Mouse (Mus musculus) large intestine, adult 2 months (tissue): ENCODE measurements around the gene Palm3. TPM values are rescaled to one million over a fixed set of nuclear protein-coding genes. Genes with fewer than 3 reads are reported as not detected.

Experiments used
- DNase-seq: peaks from one replicate; pipeline ENCODE4 v3.0.0-alpha.2; 2012; ENCODE audit warnings: low read depth, low spot score
- WGBS: fragments of 180-500 bp; shearing (Covaris S2); methylation state at CpG from one replicate; pipeline ENCODE4 v1.1.7; 2018; 5-methylcytosine and 5-hydroxymethylcytosine counted together
- polyA plus RNA-seq: library from polyadenylated mRNA; depleted of rRNA; stranded (reverse); fragments of >200 nt; gene quantifications from 2 replicates; pipeline ENCODE4 v1.2.3, GENCODE M21; 2012

Palm3 gene
- polyA plus RNA-seq, 1 experiment = not detected

- WGBS = 85% methylated on average over 2 of the region's 2 CpGs
- no peak for DNase-seq
Observed at GRCm38 (mm10) chr8:84060245-84060644, 39.0 kb downstream of the Palm3 start.

- no peak for DNase-seq
- WGBS = 52% methylated on average over 8 of the region's 8 CpGs
Observed at GRCm38 (mm10) chr8:84063861-84064610, 42.8 kb downstream of the Palm3 start.

- WGBS = 98% methylated on average over 1 of the region's 1 CpGs
- no peak for DNase-seq
Observed at GRCm38 (mm10) chr8:84065037-84065436, 43.8 kb downstream of the Palm3 start, which contains the start of gene Gm10643. Gene Gm10643 (minus strand): TSS chr8:84065137.

DNA sequence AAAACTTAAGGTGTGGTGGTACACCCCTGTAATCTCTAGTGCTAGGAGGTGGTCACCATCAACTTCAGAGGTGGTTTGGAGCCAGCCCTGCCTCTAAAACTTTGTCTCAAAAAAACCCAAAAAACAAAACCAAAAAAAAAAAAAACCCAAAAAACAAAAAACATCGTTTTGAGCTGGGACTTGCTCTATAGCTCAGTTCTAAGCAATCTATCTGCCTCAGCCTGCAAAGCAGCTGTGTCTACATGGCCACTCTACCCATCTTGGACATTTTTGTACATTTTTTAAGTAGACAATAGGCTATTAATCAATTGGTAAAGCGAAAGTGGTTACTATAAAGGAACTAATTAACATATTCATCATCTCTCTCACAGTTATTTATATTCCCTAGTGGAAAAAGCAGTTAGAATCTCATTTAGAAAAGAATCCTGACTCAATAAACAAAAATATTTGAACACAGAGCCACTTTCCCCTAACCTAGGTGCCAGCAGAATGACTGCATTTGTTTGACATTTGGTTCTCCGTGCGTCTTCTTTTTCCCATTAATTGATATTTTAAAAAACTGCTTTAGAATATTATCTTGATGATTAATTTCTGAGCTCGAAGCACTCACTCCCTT is 44.3 kb downstream of the Palm3 start:
- WGBS = 23% methylated on average over 5 of the region's 5 CpGs
- no peak for DNase-seq

DNA sequence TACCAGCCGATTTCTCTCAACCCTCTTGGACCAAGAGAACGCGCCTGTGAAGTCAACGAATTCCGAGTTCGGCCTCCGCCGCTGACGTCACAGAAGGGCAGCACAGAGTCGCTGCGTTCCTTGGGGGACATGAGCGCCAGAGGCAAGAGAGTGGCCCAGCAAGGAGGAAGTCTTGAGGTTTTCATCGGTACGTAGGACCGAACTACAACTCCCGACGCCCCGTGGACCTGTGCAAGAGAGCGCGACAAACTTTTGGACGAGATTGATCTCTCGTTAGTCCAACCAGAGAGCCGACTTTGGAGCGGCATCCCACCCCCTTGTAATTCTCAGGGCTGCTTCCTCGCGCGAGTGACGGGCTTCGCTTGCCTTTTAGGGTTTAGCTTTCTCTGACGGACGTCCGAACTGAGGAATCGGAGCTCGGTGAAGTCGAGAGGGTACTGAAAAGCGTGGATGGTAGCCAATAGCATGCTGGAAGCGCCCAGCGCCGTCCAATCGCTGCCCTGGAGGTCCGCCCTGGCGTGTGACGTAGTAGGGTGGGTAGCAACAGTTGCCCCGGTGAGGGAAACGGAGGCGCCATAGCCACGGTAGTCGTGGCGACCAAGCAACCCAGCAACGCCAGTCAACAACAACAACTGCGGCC is 45.1 kb downstream of the Palm3 start, which contains the start of gene Rfx1:
Gene Rfx1, plus strand, starts transcription at position 544 of the 640 bp plus-strand sequence.
- WGBS = under 1% methylated on average over 51 of the region's 51 CpGs
- peak; percentile 100 for DNase-seq

DNA sequence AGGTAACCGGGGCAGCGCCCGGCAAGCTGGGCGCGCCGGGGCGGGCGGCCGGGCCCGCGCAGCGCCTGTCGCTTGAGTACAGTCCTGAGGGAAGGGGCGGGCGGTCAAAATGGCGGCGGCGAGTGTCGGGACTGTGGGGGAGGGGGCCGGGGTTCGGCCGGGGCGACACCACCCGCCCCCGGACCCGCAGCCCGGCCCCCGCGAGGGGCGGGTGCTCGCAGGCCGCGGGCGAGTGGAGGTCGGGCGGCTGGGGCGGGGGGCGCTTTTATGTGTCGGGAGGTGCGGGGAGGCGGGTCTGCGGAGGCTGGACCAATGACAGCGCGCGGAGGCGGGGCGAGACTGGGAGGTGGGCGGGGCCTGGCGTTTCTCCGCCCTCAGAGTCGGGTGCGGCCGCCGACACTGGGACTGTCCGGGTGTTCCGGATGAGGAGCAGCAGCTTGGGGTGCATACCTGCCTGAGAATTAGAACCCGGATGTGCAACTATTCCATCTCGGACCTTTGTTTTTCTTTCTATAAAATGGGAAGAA is 45.8 kb downstream of the Palm3 start:
- under 1% methylated on average over 58 of the region's 58 CpGs for WGBS
- peak; percentile 60 for DNase-seq

DNA sequence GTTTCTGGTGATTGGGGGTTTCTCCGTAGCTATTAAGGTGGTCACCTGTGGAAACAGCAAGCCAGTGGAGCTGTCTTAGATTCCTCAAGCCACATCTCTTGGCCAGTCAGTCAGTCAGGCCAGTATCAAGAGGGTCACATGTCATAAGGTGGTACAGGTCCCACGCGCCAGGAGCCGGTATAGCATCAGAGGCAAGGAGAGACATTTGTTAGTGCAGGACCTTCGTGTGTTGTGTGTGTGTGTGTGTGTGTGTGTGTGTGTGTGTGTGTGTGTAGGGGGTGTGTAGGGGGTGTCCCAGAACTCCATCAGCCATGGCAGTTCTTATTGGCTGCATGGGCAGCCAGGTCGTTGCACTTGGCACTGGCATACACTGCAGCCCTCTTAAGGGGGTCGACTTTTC is 46.6 kb downstream of the Palm3 start:
- WGBS = 73% methylated on average over 7 of the region's 7 CpGs

GRCm38 (mm10) chr8:84068316-84069035 is 47.2 kb downstream of the Palm3 start:
- WGBS = 40% methylated on average over 12 of the region's 12 CpGs
- DNase-seq = no peak

More for the DNA sequence above, 46.6 kb downstream of the Palm3 start:
- no peak for DNase-seq

DNA sequence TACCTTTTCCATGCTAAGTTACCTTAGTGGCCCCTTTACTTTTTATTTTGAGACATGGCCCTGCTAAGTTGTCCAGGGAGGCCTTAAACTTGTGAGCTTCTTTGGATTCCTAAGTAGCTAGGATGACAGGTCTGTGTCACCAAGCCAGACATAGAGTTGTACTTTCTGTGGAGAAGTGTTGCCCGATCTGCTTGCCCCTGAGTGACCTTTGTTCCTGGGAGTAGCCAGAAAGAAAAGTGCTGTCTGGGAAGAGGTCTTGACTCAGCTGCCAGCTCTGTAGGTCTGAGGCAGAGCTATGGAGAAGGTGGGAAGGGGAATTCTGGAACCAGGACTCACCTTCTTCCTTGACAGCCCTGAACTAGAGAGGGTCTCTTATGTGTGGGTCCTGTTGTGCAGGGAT is 47.9 kb downstream of the Palm3 start:
- DNase-seq = peak; percentile 36
- WGBS = 8% methylated on average over 1 of the region's 1 CpGs

GRCm38 (mm10) chr8:84069750-84070149 is 48.5 kb downstream of the Palm3 start:
- no peak for DNase-seq
- WGBS = 56% methylated on average over 2 of the region's 2 CpGs

DNA sequence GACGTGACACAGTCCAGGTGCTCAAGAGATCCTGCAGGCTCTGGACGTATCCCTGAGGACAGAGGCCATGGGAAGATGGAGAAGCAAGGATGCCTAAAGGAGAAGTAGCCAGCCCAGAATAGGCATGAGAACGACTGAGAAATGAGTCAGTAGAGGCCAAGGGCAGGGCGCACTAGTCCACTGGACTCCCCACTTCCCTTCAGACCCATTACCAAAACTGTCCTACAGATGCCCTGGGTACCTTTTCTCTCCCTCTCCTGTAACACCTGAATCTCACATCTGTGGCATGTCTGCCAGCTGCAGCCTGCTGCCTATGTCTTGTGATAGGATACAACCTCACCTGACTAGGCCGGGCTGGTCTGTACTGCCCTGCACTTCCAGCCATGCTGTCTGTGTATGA is 49.0 kb downstream of the Palm3 start:
- 77% methylated on average over 5 of the region's 5 CpGs for WGBS

DNA sequence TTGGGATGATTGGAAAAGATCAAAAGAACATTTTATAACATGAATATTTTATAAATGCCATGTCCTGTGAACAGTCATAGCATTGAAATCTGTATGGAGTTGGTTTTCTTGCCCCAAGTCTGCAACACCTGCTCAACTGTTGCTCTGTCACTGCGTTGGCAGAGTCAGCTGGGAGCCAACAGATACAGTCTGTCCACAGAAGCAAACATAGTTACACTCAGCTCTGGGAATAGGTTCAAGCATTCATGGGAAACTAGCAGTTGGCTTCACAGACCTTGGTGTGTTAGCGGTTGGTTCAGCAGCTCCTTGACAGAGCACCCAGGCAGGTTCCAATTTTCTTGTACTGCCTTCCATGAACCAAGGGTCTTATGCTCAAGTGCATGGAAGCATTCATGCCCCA is 49.4 kb downstream of the Palm3 start:
- no peak for DNase-seq
- WGBS = 46% methylated on average over 2 of the region's 2 CpGs

More for the DNA sequence above, 49.0 kb downstream of the Palm3 start:
- no peak for DNase-seq

DNA sequence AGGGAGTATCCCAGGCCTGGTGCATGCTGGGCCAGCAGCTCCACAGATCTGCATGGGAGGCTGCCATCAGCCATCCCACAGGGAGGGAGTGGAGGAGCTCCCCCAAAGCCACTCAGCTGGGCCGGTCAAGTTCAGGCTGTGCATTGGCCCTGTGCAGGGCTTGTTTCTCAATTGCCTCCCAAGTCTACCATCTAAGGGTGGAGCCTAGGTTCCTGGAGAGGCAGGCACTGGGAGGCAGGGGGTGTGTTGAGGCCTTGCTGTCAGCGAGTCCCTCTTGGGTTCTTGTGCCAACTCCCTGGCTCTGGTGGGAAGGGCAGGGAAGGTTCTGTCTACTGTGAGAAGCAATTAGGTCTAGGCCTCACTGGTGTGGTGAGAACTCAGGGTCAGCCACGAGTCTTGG is 50.6 kb downstream of the Palm3 start:
- DNase-seq = no peak
- 64% methylated on average over 3 of the region's 3 CpGs for WGBS

- WGBS = 87% methylated on average over 10 of the region's 10 CpGs
- DNase-seq = no peak
Observed at GRCm38 (mm10) chr8:84072321-84072720, 51.0 kb downstream of the Palm3 start.

- WGBS = 58% methylated on average over 10 of the region's 10 CpGs
- DNase-seq = no peak
Observed at GRCm38 (mm10) chr8:84073230-84073976, 52.1 kb downstream of the Palm3 start.

GRCm38 (mm10) chr8:84076412-84076811 is 55.1 kb downstream of the Palm3 start:
- 90% methylated on average over 1 of the region's 1 CpGs for WGBS
- no peak for DNase-seq

DNA sequence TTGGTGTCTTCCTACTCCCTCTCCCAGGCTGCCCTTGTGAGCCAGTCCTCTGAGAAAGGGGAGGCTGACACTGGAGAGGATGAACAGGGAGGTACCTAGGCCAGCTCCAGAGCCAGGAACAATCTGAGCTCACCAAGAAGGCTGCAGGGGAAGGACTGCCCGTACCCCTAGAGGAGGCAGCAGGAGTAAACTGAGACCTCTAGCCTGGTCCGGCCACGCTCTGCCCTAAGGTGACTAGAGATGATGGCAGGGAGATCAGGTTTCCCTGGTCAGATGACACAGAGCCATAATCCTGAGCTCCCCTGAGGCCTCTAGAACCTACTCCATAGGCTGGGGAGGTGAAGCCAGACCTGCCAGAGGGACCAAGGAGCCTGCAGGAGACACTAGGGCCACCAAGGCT is 55.6 kb downstream of the Palm3 start:
- no peak for DNase-seq
- 87% methylated on average over 3 of the region's 3 CpGs for WGBS

DNA sequence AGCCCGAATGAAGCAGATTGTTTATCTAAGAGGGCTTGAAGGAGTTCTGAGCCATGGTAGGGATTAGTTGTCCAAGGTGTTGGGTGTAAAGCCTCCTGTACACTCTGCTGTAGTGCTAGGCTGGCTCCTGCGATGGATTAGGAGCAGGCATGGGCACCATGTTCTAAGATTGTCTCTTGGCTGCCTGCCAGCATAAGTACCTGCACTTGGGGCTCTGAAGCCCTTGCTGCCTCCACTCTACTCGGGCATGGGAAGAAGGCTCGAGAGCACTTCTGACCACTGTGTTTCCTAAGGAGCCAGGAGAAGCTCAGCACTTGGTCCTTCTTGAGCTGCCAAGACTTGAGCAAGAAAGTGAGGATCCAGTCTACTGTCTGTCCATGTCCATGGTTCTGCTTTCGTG is 57.9 kb downstream of the Palm3 start:
- 80% methylated on average over 5 of the region's 5 CpGs for WGBS
- DNase-seq = no peak
